Mouse (Mus musculus) kidney, embryonic 14.5 days (tissue): ENCODE results near the gene Cerk. TPM values are rescaled to one million over a fixed set of nuclear protein-coding genes. Genes with fewer than 3 reads are reported as not detected.
"Not testable (repeated sequence)": the region's sequence is repeated elsewhere in the genome, so short reads cannot be mapped to it uniquely, and the experiment has no call there.

Experiments used
- ATAC-seq: fragments of 200-750 bp; cut with Nextera tagmentation; 2 replicates; pipeline ENCODE4 v1.8.0; 2017; ENCODE audit warnings: moderate number of reproducible peaks, mild to moderate bottlenecking, moderate TSS enrichment, moderate library complexity; ENCODE audit not compliant: low FRiP score, low TSS enrichment
- H3K27ac ChIP-seq: fragments of 300-500 bp; sonication (generic); 2 replicates; pipeline ENCODE4 v1.5.1; 2014; ENCODE audit warnings: low read depth, mild to moderate bottlenecking, low read length, moderate library complexity, mixed read lengths
- H3K27me3 ChIP-seq: fragments of 300-500 bp; sonication (generic); 2 replicates; pipeline ENCODE4 v1.6.1; 2014; ENCODE audit warnings: mild to moderate bottlenecking, low read length; ENCODE audit not compliant: control insufficient read depth, insufficient read depth
- H3K36me3 ChIP-seq: fragments of 300-500 bp; sonication (generic); 2 replicates; pipeline ENCODE4 v1.6.1; 2014; ENCODE audit warnings: low read length, mixed read lengths; ENCODE audit not compliant: control insufficient read depth, insufficient read depth
- H3K4me1 ChIP-seq: fragments of 300-500 bp; sonication (generic); 2 replicates; pipeline ENCODE4 v1.6.1; 2014; ENCODE audit warnings: low read length, mixed read lengths; ENCODE audit not compliant: control insufficient read depth, insufficient read depth
- H3K4me2 ChIP-seq: fragments of 300-500 bp; sonication (generic); replicated peaks from 2 replicates; pipeline ENCODE4 v1.6.1; 2014; ENCODE audit warnings: low read depth, mild to moderate bottlenecking, low read length
- H3K4me3 ChIP-seq: fragments of 300-500 bp; sonication (generic); 2 replicates; pipeline ENCODE4 v1.5.1; 2014; ENCODE audit warnings: mild to moderate bottlenecking, low read length
- H3K9ac ChIP-seq: fragments of 300-500 bp; sonication (generic); 2 replicates; pipeline ENCODE4 v1.6.1; 2014; ENCODE audit warnings: low read depth, mild to moderate bottlenecking, low read length, moderate library complexity
- H3K9me3 ChIP-seq: fragments of 300-500 bp; sonication (generic); 2 replicates; pipeline ENCODE4 v1.6.1; 2016; ENCODE audit warnings: low read length; ENCODE audit not compliant: control insufficient read depth
- WGBS: fragments of 180-500 bp; shearing (Covaris S2); extraction: QIAGEN DNeasy Blood & Tissue Kit; methylation state at CpG from one replicate; pipeline ENCODE4 v1.1.7; 2014; 5-methylcytosine and 5-hydroxymethylcytosine counted together
- polyA plus RNA-seq: library from polyadenylated mRNA; unstranded; fragments of >200 nt; fragmentation: Nextera tagmentation; extraction: Ambion mirVana; gene quantifications from 2 replicates; pipeline ENCODE4 v1.2.1, GENCODE M21; 2014

Gene Cerk
- polyA plus RNA-seq, 1 experiment from 2014 or later, result 14.2 TPM

DNA sequence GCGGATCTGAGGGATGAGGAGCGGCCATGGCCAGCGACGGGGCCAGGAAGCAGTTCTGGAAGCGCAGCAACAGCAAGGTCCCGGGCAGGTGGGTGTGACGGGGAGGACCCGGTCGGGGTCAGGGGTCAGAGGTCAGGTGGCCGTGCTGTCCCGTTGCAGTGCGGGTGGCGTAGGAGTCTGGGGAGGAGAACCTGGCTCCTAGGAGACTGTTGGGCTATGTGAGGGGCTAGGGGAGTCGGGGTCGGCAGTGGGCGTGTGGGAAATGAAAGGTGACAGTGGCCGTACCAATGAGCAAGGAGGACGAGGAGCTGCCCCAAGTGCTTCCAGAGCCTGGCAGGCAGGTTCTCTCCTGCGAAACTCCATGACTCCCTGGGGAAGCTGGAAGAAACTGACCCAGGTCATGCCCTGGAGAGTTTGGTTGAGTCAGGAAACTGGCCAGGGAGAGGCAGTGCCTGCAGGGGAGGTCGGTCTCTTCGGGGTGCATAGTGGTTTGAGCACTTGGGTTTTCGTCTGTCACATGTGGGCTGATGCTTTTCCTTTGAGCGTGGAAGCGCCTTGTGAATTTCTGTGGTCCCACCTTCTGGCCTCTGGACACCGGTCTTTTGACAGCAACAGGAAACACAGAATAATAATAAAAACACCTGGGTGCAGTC is 28.7 kb upstream of the Cerk start:
- Histone ChIP-seq H3K27ac (peak overlapping the region; percentile 88), H3K9me3 (no peaks in the 10 kb centered on the region), H3K36me3 (no peaks in the 10 kb centered on the region; the same call in 1 of the 2 replicates), H3K9ac (peak overlapping the region; percentile 79), H3K4me3 (peak overlapping the region; percentile 75), H3K4me1 (peaks cover 16% of the 10 kb centered on the region; the same call in 1 of the 2 replicates), H3K27me3 (no peaks in the 10 kb centered on the region), H3K4me2 (peak overlapping the region; percentile 90)
- 12% methylated on average over 25 of the region's 25 CpGs for WGBS
- ATAC-seq, result peak; percentile 73

DNA sequence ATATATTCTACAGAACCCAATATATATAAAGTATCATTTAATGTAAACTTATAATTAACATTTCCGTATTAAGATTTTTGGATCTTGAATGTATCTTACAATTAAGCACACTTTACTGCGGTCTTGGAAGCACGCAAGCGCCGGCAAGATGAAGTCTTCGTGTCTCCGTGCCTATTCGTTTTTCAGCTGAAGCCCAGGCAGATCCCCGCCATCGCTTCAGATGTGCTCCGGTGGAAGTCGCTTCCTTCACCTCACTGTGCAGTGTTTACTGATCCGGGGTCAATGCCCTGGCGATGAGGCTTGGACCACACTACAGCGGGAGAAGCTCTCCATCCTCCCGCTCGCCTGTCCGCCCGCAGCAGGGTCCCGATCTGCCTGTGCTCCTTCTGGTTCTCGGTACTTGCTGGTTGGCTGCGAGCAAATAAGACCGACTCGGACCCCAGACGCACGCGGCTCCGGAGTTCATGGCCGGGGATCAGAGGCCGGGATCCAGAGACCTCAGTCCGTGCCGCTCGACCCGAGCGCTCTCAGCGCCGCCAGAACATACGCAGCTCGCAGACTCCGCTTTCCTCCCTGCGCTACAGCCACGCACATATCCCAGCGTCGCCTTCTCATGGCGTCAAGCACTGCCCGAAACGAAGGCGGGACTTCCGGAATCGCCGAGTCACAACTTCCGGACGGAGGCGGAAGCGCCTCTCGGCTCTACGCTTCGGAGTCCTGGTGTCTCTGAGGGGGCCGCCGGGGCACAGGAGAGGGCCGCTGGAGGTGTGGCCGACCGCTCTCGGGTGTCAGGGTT is 28.0 kb upstream of the Cerk start, which contains the start of gene Tbc1d22a:
Gene Tbc1d22a, plus strand, starts transcription at position 707 of the 796 bp plus-strand sequence.
- Histone ChIP-seq H3K27me3 (no peaks in the 10 kb centered on the region), H3K9ac (peak within 1 kb of the TSS; percentile 79), H3K4me3 (peak within 1 kb of the TSS; percentile 75), H3K4me1 (peaks cover 15% of the 10 kb centered on the region; the same call in 1 of the 2 replicates), H3K36me3 (no peaks in the 10 kb centered on the region; the same call in 1 of the 2 replicates), H3K4me2 (peak within 1 kb of the TSS; percentile 90), H3K9me3 (no peaks in the 10 kb centered on the region), H3K27ac (peak within 1 kb of the TSS; percentile 88)
- ATAC-seq, result peak; percentile 92
- WGBS, result under 1% methylated on average over 64 of the region's 64 CpGs

DNA sequence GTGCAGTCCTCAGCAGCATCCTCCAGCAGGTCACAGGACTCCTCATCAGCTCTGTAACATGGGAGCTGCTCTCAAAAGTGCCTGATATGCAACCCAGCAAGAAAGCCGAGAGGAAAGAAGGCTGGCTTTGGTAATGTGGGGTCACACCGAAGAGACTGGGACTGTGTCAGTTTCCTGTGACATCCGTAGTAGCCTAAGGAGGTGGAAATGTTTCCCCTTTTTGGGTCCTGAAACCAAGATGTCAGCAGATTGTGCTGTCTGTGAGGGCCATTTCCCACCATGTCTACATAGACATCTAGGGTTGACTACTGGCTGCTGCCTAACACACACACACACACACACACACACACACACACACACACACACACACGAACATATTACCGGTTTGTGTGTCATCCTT is 26.3 kb upstream of the Cerk start:
- not testable (repeated sequence) for H3K36me3 ChIP-seq, H3K27me3 ChIP-seq, H3K4me2 ChIP-seq, ATAC-seq, H3K9me3 ChIP-seq, H3K4me3 ChIP-seq, H3K9ac ChIP-seq, H3K27ac ChIP-seq
- H3K4me1 ChIP-seq, result peaks cover 15% of the 10 kb centered on the region; the same call in 1 of the 2 replicates
- WGBS, result 89% methylated on average over 5 of the region's 5 CpGs

DNA sequence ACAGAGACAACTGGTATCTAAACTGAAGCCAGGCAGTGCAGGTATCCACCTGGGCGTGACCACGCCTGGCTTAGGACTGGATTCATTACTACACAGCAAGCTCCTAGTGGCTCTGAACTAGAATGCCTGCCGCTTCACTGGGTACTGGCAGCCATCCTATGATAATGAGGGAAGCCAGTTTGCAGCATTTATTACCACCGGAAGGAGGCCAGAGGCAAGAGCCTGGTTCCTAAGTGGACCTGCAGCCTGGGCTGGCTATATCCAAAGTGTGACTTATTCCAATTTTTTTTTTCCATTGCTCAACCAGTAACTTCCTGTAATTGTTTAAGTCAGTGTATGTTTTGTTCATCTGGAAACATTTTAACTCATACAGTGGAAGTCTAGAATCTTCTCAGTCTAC is 20.4 kb upstream of the Cerk start:
- Histone ChIP-seq H3K4me3 (no peak overlapping the region), H3K9ac (no peak overlapping the region), H3K27me3 (no peaks in the 10 kb centered on the region), H3K27ac (no peak overlapping the region), H3K9me3 (no peaks in the 10 kb centered on the region), H3K4me1 (peaks cover 15% of the 10 kb centered on the region), H3K36me3 (no peaks in the 10 kb centered on the region), H3K4me2 (no peak overlapping the region)
- 62% methylated on average over 4 of the region's 4 CpGs for WGBS
- no peak for ATAC-seq

DNA sequence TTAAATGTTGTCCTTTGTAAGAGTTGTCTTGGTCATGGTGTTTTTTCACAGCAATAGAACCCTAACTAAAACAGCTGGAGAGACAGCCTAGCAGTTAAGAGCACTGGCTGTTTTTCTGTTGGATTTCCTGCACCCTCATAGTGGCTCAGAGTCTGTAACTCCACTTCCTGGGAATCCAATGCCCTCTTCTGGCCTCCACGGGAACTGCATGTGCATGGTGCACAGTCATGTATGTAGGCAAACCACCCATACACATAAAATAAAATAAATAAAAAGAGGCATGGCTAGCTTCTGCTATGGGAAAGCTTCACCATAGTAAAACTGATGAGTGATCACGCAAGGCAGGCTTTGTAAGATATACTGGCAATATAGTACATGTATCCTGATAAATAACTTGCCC is 19.4 kb upstream of the Cerk start:
- no peaks in the 10 kb centered on the region for H3K9me3 ChIP-seq
- no peak for ATAC-seq
- no peaks in the 10 kb centered on the region for H3K27me3 ChIP-seq
- 54% methylated on average over 2 of the region's 2 CpGs for WGBS
- no peak overlapping the region for H3K9ac ChIP-seq
- H3K27ac ChIP-seq, result no peak overlapping the region
- peaks cover 21% of the 10 kb centered on the region for H3K4me1 ChIP-seq
- H3K36me3 ChIP-seq, result no peaks in the 10 kb centered on the region
- H3K4me3 ChIP-seq, result no peak overlapping the region
- no peak overlapping the region for H3K4me2 ChIP-seq

DNA sequence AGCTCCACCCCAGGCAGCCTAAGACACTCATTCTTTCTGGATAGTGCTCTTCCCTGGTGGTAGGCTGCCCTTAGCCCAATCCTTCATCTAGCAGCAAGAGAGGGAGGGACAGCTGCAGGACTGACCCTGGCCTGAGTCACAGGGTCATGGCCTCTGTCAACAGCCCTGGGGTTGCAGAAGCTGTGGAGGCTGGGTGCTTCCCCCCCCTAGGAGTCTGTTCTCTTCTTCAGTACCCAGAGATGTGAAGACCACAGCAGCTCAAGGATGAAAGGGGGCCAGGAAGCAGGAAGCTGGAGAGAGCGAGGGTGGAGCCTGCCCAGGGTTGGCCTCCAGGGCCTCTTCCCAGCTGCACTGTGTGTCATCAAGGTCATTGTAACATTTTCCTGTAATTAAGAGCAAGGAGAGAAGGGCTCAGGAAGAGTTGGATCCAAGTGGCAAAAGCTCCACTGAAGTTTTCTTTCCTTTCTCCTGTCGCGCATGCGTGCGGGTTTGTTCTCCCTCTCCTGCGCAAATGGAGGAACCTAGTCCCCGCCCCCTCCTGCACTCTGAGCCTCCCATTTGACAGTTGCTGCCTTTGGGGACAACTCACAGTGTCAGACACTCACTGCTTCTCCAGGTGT is 18.1 kb upstream of the Cerk start:
- H3K4me3 ChIP-seq, result no peak overlapping the region
- H3K9me3 ChIP-seq, result no peaks in the 10 kb centered on the region
- no peak overlapping the region for H3K27ac ChIP-seq
- peak overlapping the region; percentile 9 for H3K4me2 ChIP-seq
- 33% methylated on average over 7 of the region's 7 CpGs for WGBS
- H3K4me1 ChIP-seq, result peaks cover 21% of the 10 kb centered on the region
- 0 out of 2 replicates have a peak, but pooled peaks have one; percentile 34 for ATAC-seq
- no peaks in the 10 kb centered on the region for H3K36me3 ChIP-seq
- no peak overlapping the region for H3K9ac ChIP-seq
- no peaks in the 10 kb centered on the region for H3K27me3 ChIP-seq

DNA sequence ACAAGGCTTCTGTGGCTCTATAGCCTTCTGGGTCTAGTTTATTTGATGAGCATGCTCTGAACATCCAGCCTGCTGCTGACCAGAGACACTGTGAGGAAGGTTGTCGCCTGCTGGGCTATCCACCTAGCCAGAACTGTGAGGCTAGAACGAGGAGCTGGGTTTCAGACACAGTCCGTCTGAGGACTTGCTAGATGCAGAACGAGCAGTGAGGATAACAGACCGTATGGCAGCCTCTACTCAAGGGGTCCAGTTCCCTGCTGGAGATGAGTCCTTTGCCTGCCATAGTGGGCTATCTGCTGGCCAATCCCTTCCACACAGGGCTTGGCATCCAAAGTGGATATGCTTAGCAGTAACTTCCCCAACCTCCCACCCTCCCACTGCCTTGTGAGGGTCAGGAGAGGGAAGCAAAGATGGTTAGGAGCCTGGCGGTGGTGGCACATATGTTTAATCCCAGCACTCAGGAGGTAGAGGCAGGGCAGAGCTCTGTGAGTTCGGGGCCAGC is 17.4 kb upstream of the Cerk start:
- Histone ChIP-seq H3K9me3 (no peaks in the 10 kb centered on the region), H3K27me3 (no peaks in the 10 kb centered on the region), H3K9ac (no peak overlapping the region), H3K4me3 (no peak overlapping the region), H3K4me1 (peaks cover 21% of the 10 kb centered on the region), H3K27ac (no peak overlapping the region), H3K4me2 (no peak overlapping the region), H3K36me3 (no peaks in the 10 kb centered on the region)
- no peak for ATAC-seq
- WGBS, result 72% methylated on average over 7 of the region's 7 CpGs

DNA sequence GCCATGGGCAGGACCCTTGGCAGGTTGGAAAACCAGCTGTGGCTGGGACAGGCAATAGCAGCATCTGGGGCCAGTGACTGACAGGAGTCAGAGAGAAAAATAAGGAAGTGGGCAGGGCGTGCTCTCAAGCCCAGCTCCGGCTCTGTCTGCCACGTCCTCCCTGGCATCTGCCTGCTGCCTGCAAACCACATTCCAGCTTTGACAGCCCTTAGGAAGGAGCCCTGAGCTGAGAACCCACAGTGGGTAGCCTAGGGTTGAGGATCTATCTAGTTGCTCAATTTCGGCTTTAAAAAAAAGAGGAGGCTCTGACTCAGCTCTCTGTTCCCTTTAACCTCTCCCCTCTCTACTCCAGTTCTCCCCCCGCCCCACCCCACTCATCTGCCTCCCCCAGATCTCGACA is 16.7 kb upstream of the Cerk start:
- no peaks in the 10 kb centered on the region for H3K27me3 ChIP-seq
- no peak for ATAC-seq

More for the DNA sequence above, 16.7 kb upstream of the Cerk start:
- 25% methylated on average over 6 of the region's 6 CpGs for WGBS
- H3K4me1 ChIP-seq, result peaks cover 21% of the 10 kb centered on the region
- H3K4me2 ChIP-seq, result no peak overlapping the region
- no peaks in the 10 kb centered on the region for H3K36me3 ChIP-seq
- H3K9ac ChIP-seq, result no peak overlapping the region
- no peak overlapping the region for H3K4me3 ChIP-seq
- no peak overlapping the region for H3K27ac ChIP-seq
- H3K9me3 ChIP-seq, result no peaks in the 10 kb centered on the region
